11 mouse cellular contexts compared by ENCODE assay signal in the genomic region with DNA sequence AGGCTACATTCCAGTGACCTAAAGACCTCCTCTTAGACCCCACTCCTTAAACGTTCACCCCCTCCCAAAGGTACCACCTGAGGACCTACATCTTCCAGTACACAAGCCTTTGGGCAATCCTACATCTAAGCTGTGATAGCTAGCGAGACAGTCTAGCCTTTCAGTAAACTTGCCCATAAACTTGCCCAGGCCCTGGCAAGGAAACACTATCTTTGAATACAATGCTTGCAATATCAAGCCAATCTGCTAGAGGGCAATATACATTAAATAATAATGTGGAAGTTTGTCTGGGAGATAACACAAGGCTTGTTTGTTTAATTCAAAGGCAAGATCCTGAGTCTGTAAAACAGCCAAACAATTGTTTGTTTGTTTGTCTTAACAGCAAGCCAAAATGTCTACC.
DNase-seq lines count a peak whose midpoint lies in the region; ATAC-seq and TF ChIP-seq lines count a peak whose summit lies in the region.
"Had no signal": no experiment of that assay in that cellular context is flagged by ENCODE, and none has a peak within 500 bp of the region (broad histone marks: within the 10 kb centered on the region; RNA-seq: fewer than 3 reads in every experiment).

No protein-coding gene starts in this region.

- no peak for ATAC-seq in cerebellum, adult (ENCODE audit: insufficient number of reproducible peaks, low FRiP score, low TSS enrichment)
- ATAC-seq in intestine, postnatal 0 days = no peak
- ATAC-seq in intestine, embryonic 16.5 days = no peak
- ATAC-seq in neural tube, embryonic 14.5 days (ENCODE audit: low read depth) = peak; percentile 24; the same call in 1 of the 2 replicates
- ATAC-seq in stomach, postnatal 0 days (ENCODE audit: low FRiP score, low TSS enrichment) = no peak

- no peak overlapping the region for H3K27ac ChIP-seq in intestine, postnatal 0 days (ENCODE audit: low read depth, low read length)
- no peak overlapping the region for H3K27ac ChIP-seq in intestine, embryonic 16.5 days (ENCODE audit: low read length)
- H3K27ac ChIP-seq in neural tube, embryonic 14.5 days (ENCODE audit: low read depth, low read length) = no peak overlapping the region; the same call in 1 of the 2 replicates
- H3K27ac ChIP-seq in stomach, postnatal 0 days (replicated peaks) = no peak overlapping the region
- H3K27ac ChIP-seq: embryonic facial prominence, embryonic 13.5 days had no signal

- H3K4me3 ChIP-seq in intestine, postnatal 0 days (ENCODE audit: low read depth, low read length) = no peak overlapping the region
- H3K4me3 ChIP-seq in intestine, embryonic 16.5 days (ENCODE audit: low read length) = no peak overlapping the region
- no peak overlapping the region for H3K4me3 ChIP-seq in neural tube, embryonic 14.5 days (ENCODE audit: low read depth, low read length)
- no peak overlapping the region for H3K4me3 ChIP-seq in stomach, postnatal 0 days (ENCODE audit: low read depth, low read length)
- H3K4me3 ChIP-seq: embryonic facial prominence, embryonic 13.5 days; megakaryocyte, embryonic 14.5 days had no signal

- H3K36me3 ChIP-seq in intestine, postnatal 0 days (ENCODE audit: control insufficient read depth, insufficient read depth) = no peaks in the 10 kb centered on the region
- H3K36me3 ChIP-seq in intestine, embryonic 16.5 days (ENCODE audit: control insufficient read depth, insufficient read depth, low read length) = no peaks in the 10 kb centered on the region
- H3K36me3 ChIP-seq in neural tube, embryonic 14.5 days (ENCODE audit: control insufficient read depth, insufficient read depth, low read length) = no peaks in the 10 kb centered on the region
- no peaks in the 10 kb centered on the region for H3K36me3 ChIP-seq in stomach, postnatal 0 days (ENCODE audit: control insufficient read depth, insufficient read depth, low read length)
- H3K36me3 ChIP-seq: embryonic facial prominence, embryonic 13.5 days had no signal

- H3K9ac ChIP-seq in intestine, postnatal 0 days (ENCODE audit: low read depth, low read length) = no peak overlapping the region
- no peak overlapping the region for H3K9ac ChIP-seq in intestine, embryonic 16.5 days (ENCODE audit: low read depth, low read length)
- no peak overlapping the region for H3K9ac ChIP-seq in neural tube, embryonic 14.5 days (replicated peaks; ENCODE audit: low read depth, low read length)
- no peak overlapping the region for H3K9ac ChIP-seq in stomach, postnatal 0 days (ENCODE audit: low read length)
- H3K9ac ChIP-seq: embryonic facial prominence, embryonic 13.5 days had no signal

- H3K4me2 ChIP-seq in intestine, postnatal 0 days (replicated peaks; ENCODE audit: low read depth) = no peak overlapping the region
- no peak overlapping the region for H3K4me2 ChIP-seq in intestine, embryonic 16.5 days (ENCODE audit: low read depth, low read length)
- H3K4me2 ChIP-seq in neural tube, embryonic 14.5 days (ENCODE audit: low read depth, low read length) = no peak overlapping the region
- H3K4me2 ChIP-seq in stomach, postnatal 0 days (replicated peaks; ENCODE audit: low read depth) = no peak overlapping the region
- H3K4me2 ChIP-seq: embryonic facial prominence, embryonic 13.5 days had no signal

- peak; percentile 33 to 69 for DNase-seq in cerebellum, postnatal 10 days
- DNase-seq in neural tube, embryonic 10.5 days (ENCODE audit: extremely low spot score, low spot score) = no peak
- no peak for DNase-seq in stomach, postnatal 0 days (ENCODE audit: low spot score)
- DNase-seq in thymus, postnatal 36 days = no peak
- DNase-seq: gastrocnemius, postnatal 36 days had no signal

- H3K9me3 ChIP-seq in intestine, postnatal 0 days (ENCODE audit: control insufficient read depth) = no peaks in the 10 kb centered on the region
- H3K9me3 ChIP-seq in intestine, embryonic 16.5 days (ENCODE audit: control insufficient read depth, low read length) = no peaks in the 10 kb centered on the region
- no peaks in the 10 kb centered on the region for H3K9me3 ChIP-seq in neural tube, embryonic 14.5 days (ENCODE audit: control insufficient read depth, low read length)
- H3K9me3 ChIP-seq in stomach, postnatal 0 days (ENCODE audit: control insufficient read depth, low read length) = no peaks in the 10 kb centered on the region
- H3K9me3 ChIP-seq: embryonic facial prominence, embryonic 13.5 days; megakaryocyte, embryonic 14.5 days had no signal

- H3K4me1 ChIP-seq in intestine, postnatal 0 days (replicated peaks; ENCODE audit: control insufficient read depth, insufficient read depth, low read length) = no peaks in the 10 kb centered on the region
- no peaks in the 10 kb centered on the region for H3K4me1 ChIP-seq in intestine, embryonic 16.5 days (ENCODE audit: control insufficient read depth, insufficient read depth, low read length)
- peaks cover 5% of the 10 kb centered on the region; the same call in 1 of the 2 replicates for H3K4me1 ChIP-seq in neural tube, embryonic 14.5 days (ENCODE audit: control insufficient read depth, insufficient read depth, low read length)
- no peaks in the 10 kb centered on the region for H3K4me1 ChIP-seq in stomach, postnatal 0 days (replicated peaks; ENCODE audit: control insufficient read depth, insufficient read depth)
- H3K4me1 ChIP-seq: embryonic facial prominence, embryonic 13.5 days had no signal

- TF ChIP-seq CTCF in intestine, postnatal 0 days (IDR thresholded peaks at IDR 0.05; ENCODE audit: low read depth) = peak; percentile 64
- TF ChIP-seq CTCF in stomach, postnatal 0 days (IDR thresholded peaks at IDR 0.05; ENCODE audit: low read depth) = peak; percentile 71

- H3K27me3 ChIP-seq in intestine, postnatal 0 days (replicated peaks; ENCODE audit: control insufficient read depth, insufficient read depth, low read length) = no peaks in the 10 kb centered on the region
- no peaks in the 10 kb centered on the region for H3K27me3 ChIP-seq in intestine, embryonic 16.5 days (replicated peaks; ENCODE audit: control insufficient read depth, insufficient read depth, low read length)
- no peaks in the 10 kb centered on the region for H3K27me3 ChIP-seq in neural tube, embryonic 14.5 days (ENCODE audit: control insufficient read depth, insufficient read depth, low read length)
- no peaks in the 10 kb centered on the region for H3K27me3 ChIP-seq in stomach, postnatal 0 days (ENCODE audit: control insufficient read depth, insufficient read depth, low read length)
- H3K27me3 ChIP-seq: embryonic facial prominence, embryonic 13.5 days had no signal

- no peak for TF ChIP-seq EP300 in stomach, postnatal 0 days (optimal IDR thresholded peaks at IDR 0.05)

- 45% methylated on average over 2 of the region's 2 CpGs for WGBS in intestine, postnatal 0 days
- WGBS in intestine, embryonic 16.5 days = 49% methylated on average over 2 of the region's 2 CpGs
- WGBS in neural tube, embryonic 14.5 days = 38% methylated on average over 2 of the region's 2 CpGs
- WGBS in stomach, postnatal 0 days = 47% methylated on average over 2 of the region's 2 CpGs

Comparison
In these comparisons a context has a peak if more than half of its experiments do, and no peak if none do; other contexts are left out.
1. DNase-seq: peak in cerebellum, postnatal 10 days (2 of 2); none in neural tube, embryonic 10.5 days (single experiment), stomach, postnatal 0 days (single experiment) and thymus, postnatal 36 days (0 of 2).